Mouse (Mus musculus) erythroblast, adult 5-6 weeks (primary cell): ENCODE measurements at regions not wholly inside any gene's neighbourhood (a gene's known extent, or its start where the extent isn't known, plus 50 kb on each side); places are given as distances from the start of the nearest gene placed in this dataset.

Experiments
- ATAC-seq: replicated peaks from 2 replicates; pipeline ENCODE4 v1.8.0; 2016; ENCODE audit warnings: moderate number of reproducible peaks, mild to moderate bottlenecking, moderate TSS enrichment, inconsistent platforms; ENCODE audit not compliant: poor library complexity, low FRiP score, severe bottlenecking

DNA sequence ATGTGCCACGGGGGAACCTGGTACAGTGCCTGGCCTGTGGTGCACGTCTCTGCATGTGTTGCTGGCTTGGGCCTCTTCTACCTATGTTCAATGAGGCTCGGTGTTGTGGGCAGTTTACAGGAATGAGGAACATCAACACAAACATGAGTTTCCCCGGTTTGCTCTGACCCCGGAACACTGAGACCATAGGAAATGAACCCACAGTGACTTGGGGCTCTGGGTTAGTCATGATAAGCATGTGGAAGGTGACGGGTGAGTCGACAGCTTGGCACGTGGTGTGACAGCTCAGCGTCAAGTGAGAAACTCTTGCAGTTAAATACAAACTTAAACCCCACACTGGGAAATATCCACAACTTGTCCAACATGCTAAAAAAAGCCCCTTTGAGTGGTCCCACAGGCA lies 122.4 kb upstream of the Klf14 start:
- no peak for ATAC-seq

GRCm38 (mm10) chr6:31081988-31082387 lies 123.1 kb upstream of the Klf14 start:
- no peak for ATAC-seq

DNA sequence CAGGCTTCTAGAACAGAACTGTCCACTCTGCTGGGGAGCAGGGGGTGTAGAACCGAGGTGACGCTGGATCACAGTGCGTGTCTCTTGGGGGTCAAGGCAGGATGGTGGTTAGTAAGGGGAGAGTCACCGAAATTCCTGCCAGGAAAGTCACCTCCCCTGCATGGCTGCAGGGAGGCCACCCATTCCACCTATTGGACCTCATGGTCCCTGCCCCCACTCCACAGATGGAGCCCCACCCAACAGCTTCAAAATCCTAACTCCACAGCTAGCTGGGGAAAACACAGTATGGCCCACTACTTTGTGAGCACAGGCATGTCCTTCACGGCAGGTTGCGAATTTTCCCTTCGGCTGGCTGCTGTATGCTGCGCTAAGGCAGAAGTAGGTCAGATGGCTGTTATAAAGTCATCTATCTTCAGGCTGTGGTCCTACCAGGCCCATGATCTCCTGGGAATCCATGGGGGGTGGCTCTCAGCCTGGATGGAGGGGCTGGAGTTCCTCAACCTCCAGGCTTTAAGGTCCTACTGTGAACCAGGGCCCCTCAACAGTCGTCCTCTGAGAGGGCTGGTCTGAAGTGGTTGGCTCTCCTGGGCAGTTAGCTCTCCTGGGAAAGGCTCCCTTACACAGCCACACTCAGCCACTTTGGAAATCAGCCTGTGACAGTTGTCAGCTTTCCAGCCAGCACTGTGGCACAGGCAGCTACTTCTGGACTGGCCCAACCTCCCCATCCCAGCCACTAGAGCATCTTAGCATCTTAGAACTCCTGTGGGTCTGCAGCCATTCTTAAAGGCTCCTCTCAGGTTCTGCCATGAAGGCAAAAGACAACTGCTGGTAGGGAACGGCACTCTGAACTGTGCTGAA lies 124.0 kb upstream of the Klf14 start:
- ATAC-seq: no peak

GRCm38 (mm10) chr6:31083701-31084100 lies 124.8 kb upstream of the Klf14 start:
- ATAC-seq: no peak

DNA sequence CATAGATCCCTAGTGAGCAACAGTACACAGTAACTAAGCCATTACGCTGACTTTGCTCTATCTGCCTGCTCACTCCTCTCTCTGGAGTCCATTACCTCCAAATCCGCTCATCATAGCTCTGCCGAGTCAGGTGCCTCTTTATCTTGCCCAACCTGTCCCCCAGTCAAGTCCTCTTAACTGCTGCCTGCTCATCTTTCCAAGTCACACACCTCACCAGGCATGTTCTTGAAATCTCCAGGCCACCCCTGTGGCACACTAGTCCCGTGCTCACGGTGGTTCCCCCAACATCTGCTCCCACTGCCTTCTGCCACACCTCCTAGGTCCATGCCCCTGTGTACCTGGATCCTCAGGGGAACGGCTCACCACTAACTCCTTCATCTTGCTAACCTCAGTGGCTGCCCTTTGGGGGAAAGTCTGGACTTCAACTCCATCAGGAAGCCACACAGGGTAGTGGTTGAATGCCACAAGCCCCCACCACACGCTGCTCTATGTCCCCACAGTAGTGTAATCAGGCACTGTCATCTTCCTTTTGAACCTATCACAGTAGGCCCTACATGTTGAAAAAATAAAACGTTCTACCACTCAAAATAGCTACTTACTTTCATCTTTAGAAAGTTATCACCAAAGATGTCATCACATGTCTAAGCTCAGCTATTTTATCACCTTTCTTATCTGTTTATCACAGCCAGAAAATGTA lies 126.3 kb upstream of the Klf14 start:
- no peak for ATAC-seq

DNA sequence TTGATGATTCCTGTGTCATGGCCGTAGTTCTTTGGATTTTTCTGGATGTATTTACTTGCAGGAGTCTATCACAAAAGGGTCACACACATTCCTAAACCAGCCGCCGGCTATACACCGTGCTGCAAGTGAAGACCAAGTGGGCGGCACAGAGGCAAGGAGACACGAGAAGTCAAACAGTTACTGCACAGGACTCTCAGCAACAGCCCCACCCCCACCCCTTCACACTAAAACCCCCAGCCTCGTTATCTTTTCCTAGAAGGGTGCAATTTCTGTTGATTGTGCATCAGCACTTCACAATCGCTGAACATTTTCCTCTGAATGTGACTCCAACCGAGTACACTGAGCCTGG lies 126.9 kb upstream of the Klf14 start:
- no peak for ATAC-seq

GRCm38 (mm10) chr6:31086283-31086682 lies 127.4 kb upstream of the Klf14 start:
- ATAC-seq: no peak

GRCm38 (mm10) chr6:31086798-31087360 lies 128.0 kb upstream of the Klf14 start:
- no peak for ATAC-seq

GRCm38 (mm10) chr6:31087511-31087910 lies 128.6 kb upstream of the Klf14 start:
- ATAC-seq: no peak

- ATAC-seq: no peak
These were observed 129.5 kb upstream of the Klf14 start for GRCm38 (mm10) chr6:31088147-31088972.

- no peak for ATAC-seq
These were observed 130.1 kb upstream of the Klf14 start for GRCm38 (mm10) chr6:31088973-31089368.

DNA sequence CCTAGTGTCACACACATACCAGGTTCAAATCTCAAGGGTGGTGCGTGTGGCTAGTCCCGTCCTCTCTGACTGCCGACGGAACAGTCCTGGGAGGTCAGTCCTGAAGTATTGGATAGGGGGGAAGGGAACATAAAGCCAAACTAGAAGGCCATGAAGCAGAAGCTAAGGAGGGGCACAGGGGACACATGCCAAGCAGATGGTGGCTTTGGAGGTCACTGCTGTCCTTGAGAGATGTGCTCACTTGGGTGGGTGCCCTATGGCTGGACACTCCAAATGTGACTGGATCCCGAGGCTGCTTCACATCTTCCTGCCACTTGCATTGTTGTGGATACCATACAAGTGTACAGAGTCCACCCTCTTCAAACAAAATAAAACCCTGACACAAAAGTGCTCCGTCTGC lies 131.4 kb upstream of the Klf14 start:
- no peak for ATAC-seq

DNA sequence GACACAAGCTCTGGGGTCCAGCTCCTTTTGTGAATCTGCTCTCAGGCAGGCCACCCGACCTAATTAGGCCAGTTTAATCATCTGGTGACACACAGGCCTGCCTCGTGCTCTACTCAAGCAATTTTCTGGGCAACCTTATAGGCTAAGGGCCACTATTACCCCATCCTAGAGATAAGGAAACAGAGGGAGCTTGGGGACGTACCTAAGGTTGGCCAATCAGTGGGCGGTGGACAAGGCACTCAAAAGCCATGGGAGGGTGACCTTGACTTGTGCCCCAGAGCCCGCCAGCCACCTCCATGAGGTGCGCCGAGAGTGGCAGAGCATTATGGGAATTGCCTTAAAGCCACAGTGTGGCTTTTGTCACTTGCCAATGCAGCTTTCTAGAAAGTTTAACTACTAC lies 131.9 kb upstream of the Klf14 start:
- ATAC-seq: no peak

DNA sequence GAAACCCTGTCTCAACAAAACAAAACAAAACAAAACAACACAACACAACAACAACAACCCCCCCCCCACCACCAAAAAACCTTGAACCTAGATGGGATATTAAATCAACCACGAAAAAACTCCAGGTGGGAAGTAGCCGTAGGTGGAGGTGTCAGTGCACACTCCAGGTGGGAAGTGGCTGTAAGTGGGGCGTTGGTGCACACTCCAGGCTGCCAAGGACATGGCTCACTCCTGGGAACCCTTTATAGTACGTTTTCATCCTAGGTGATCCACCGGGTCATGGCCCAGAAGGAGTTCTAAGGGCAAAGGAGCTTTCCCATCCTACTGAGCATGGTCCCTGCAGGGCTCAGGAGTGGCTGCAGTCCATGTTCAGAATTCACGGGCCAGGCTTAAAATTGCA lies 133.4 kb upstream of the Klf14 start:
- ATAC-seq: no peak

DNA sequence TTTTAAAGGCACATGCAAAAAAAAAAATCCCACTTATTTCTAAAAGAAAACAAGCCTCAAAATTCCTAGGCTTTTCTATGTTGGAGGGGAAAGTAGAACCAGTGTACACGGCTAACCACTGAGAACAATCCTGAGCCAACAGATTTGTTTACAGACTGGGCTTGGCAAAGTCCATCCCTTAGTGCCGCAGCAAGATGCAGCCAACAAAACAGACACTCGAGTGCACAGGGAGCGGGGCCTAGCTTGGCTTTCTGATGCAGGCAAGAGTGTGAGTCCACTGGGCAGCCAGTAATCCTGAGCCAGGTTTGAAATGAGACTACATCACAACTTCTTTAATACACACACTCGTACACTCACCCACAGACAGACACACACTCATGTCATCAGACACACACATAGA lies 133.9 kb upstream of the Klf14 start:
- no peak for ATAC-seq

- ATAC-seq: no peak
These were observed 137.3 kb upstream of the Klf14 start for GRCm38 (mm10) chr6:31095943-31096714.

GRCm38 (mm10) chr6:31096787-31097186 lies 137.9 kb upstream of the Klf14 start:
- no peak for ATAC-seq

DNA sequence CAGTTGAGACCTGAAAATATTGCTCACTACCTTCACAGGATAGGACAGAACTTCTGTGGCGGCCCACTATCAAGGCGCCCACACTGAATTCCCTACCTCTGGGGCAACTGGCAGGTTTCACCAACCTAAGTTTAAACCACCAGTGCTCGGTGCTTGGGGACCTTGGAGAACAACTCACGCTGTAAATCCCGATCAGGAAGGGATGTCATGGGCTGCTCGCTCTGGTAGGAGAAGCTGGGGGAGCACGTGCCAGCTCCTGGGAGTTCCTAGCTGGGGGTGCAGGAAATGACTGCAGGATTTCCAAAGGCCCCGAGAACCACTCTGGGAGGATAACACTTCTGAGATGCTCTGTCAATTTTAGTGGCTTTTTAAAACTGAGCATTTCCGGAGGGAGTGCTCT lies 138.4 kb upstream of the Klf14 start:
- no peak for ATAC-seq

GRCm38 (mm10) chr6:31098106-31098505 lies 139.2 kb upstream of the Klf14 start:
- ATAC-seq: no peak
